12 mouse cellular contexts compared by ENCODE assay signal in the genomic region with DNA sequence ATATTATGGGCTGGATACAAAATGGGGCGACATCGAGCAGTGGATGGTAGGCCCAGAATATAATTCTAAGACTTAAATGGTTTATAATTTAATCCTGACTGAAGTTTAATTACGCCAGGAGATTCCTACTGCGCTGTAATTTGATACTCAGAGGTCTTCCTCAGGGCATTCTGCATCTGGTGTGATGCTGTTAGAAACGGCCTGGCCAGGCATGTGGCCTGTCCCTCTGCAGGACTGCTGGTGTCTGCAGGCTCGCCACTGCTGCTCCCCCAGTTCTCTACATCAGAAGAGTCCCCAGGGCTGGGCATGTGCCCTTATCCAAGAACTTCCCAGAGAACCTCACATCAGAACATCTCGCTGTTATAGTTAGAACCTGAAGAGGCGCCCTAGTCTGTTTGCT.
DNase-seq lines count a peak whose midpoint lies in the region; ATAC-seq lines count a peak whose summit lies in the region.
"Had no signal": no experiment of that assay in that cellular context is flagged by ENCODE, and none has a peak within 500 bp of the region (broad histone marks: within the 10 kb centered on the region; RNA-seq: fewer than 3 reads in every experiment).

No protein-coding gene starts in this region.

- H3K4me1 ChIP-seq in heart, embryonic 14.5 days (ENCODE audit: control insufficient read depth in 2 of 2, insufficient read depth in 2 of 2, low read length in 2 of 2), result peaks cover 29 to 64% of the 10 kb centered on the region in 2 experiments
- peaks cover 19% of the 10 kb centered on the region for H3K4me1 ChIP-seq in lung, embryonic 16.5 days (replicated peaks; ENCODE audit: control insufficient read depth, insufficient read depth, low read length)
- peaks cover 22% of the 10 kb centered on the region for H3K4me1 ChIP-seq in embryonic facial prominence, embryonic 13.5 days
- H3K4me1 ChIP-seq in stomach, embryonic 15.5 days, result peaks cover 15% of the 10 kb centered on the region

- 54% methylated on average over 8 of the region's 8 CpGs for WGBS in heart, embryonic 14.5 days
- WGBS in lung, embryonic 16.5 days, result 55% methylated on average over 8 of the region's 8 CpGs
- WGBS in embryonic facial prominence, embryonic 13.5 days, result 31% methylated on average over 8 of the region's 8 CpGs
- 51% methylated on average over 8 of the region's 8 CpGs for WGBS in stomach, embryonic 15.5 days

- H3K27me3 ChIP-seq in heart, embryonic 14.5 days (ENCODE audit: control insufficient read depth, insufficient read depth, low read length), result no peaks in the 10 kb centered on the region
- H3K27me3 ChIP-seq in lung, embryonic 16.5 days (ENCODE audit: control insufficient read depth, insufficient read depth, low read depth, low read length), result no peaks in the 10 kb centered on the region
- H3K27me3 ChIP-seq in embryonic facial prominence, embryonic 13.5 days, result no peaks in the 10 kb centered on the region
- H3K27me3 ChIP-seq in stomach, embryonic 15.5 days (replicated peaks), result no peaks in the 10 kb centered on the region

- no peak overlapping the region for H3K4me3 ChIP-seq in heart, embryonic 14.5 days (ENCODE audit: control insufficient read depth in 1 of 2, insufficient read depth in 1 of 2, low read depth in 1 of 2, low read length in 2 of 2)
- H3K4me3 ChIP-seq in lung, embryonic 16.5 days (ENCODE audit: low read length), result no peak overlapping the region
- H3K4me3 ChIP-seq in embryonic facial prominence, embryonic 13.5 days, result no peak overlapping the region
- H3K4me3 ChIP-seq in stomach, embryonic 15.5 days (replicated peaks), result no peak overlapping the region

- H3K36me3 ChIP-seq in heart, embryonic 14.5 days (ENCODE audit: control insufficient read depth, insufficient read depth, low read length), result peaks cover 70% of the 10 kb centered on the region
- no peaks in the 10 kb centered on the region for H3K36me3 ChIP-seq in lung, embryonic 16.5 days (ENCODE audit: control insufficient read depth, insufficient read depth, low read length)
- no peaks in the 10 kb centered on the region for H3K36me3 ChIP-seq in embryonic facial prominence, embryonic 13.5 days
- no peaks in the 10 kb centered on the region for H3K36me3 ChIP-seq in stomach, embryonic 15.5 days

- no peak for DNase-seq in heart, postnatal 14 days
- no peak for DNase-seq in lung, postnatal 25 days (ENCODE audit: low spot score)
- DNase-seq in ovary, adult 18-20 months (ENCODE audit: low spot score), result no peak
- no peak for DNase-seq in spleen, postnatal 4 days (ENCODE audit: low spot score in 2 of 2)
- DNase-seq: gastrocnemius, postnatal 25 days; thymus, adult 2 months had no signal

- H3K9me3 ChIP-seq in heart, embryonic 14.5 days (ENCODE audit: control insufficient read depth, low read length), result no peaks in the 10 kb centered on the region
- no peaks in the 10 kb centered on the region for H3K9me3 ChIP-seq in lung, embryonic 16.5 days (ENCODE audit: control insufficient read depth, low read length)
- no peaks in the 10 kb centered on the region for H3K9me3 ChIP-seq in embryonic facial prominence, embryonic 13.5 days
- H3K9me3 ChIP-seq in stomach, embryonic 15.5 days, result no peaks in the 10 kb centered on the region

- peak overlapping the region; percentile 54 to 57 for H3K27ac ChIP-seq in heart, embryonic 14.5 days (replicated peaks in 1 of 2; ENCODE audit: control insufficient read depth in 1 of 2, insufficient read depth in 1 of 2, low read depth in 2 of 2, low read length in 2 of 2)
- peak overlapping the region; percentile 48; the same call in 1 of the 2 replicates for H3K27ac ChIP-seq in lung, embryonic 16.5 days (ENCODE audit: low read length)
- H3K27ac ChIP-seq in embryonic facial prominence, embryonic 13.5 days, result peak overlapping the region; percentile 34
- H3K27ac ChIP-seq in stomach, embryonic 15.5 days, result peak overlapping the region; percentile 51; the same call in 1 of the 2 replicates

- H3K4me2 ChIP-seq in heart, embryonic 14.5 days (ENCODE audit: low read length), result no peak overlapping the region
- no peak overlapping the region for H3K4me2 ChIP-seq in lung, embryonic 16.5 days (ENCODE audit: low read depth, low read length)
- H3K4me2 ChIP-seq in embryonic facial prominence, embryonic 13.5 days, result no peak overlapping the region
- no peak overlapping the region for H3K4me2 ChIP-seq in stomach, embryonic 15.5 days
- H3K4me2 ChIP-seq: liver, embryonic 11.5 days had no signal

- peak overlapping the region; percentile 54 for H3K9ac ChIP-seq in heart, embryonic 14.5 days (ENCODE audit: low read length)
- H3K9ac ChIP-seq in lung, embryonic 16.5 days (ENCODE audit: low read length), result no peak overlapping the region
- H3K9ac ChIP-seq in embryonic facial prominence, embryonic 13.5 days, result no peak overlapping the region
- no peak overlapping the region for H3K9ac ChIP-seq in stomach, embryonic 15.5 days

- no peak for ATAC-seq in heart, embryonic 14.5 days (ENCODE audit: insufficient number of reproducible peaks, insufficient read depth, low FRiP score, low read depth)
- peak; percentile 57 for ATAC-seq in lung, embryonic 16.5 days (ENCODE audit: low read depth)
- ATAC-seq in embryonic facial prominence, embryonic 13.5 days (ENCODE audit: insufficient number of reproducible peaks, insufficient read depth, low FRiP score, low TSS enrichment, low read depth), result no peak
- no peak; the same call in 1 of the 2 replicates for ATAC-seq in stomach, embryonic 15.5 days (ENCODE audit: insufficient read depth, low FRiP score, low read depth)
- ATAC-seq: forebrain, embryonic 14.5 days had no signal

- intact Hi-C loops in heart, postnatal 14 days (cut with DNase I), result no loop called here
